Mouse (Mus musculus) midbrain, embryonic 15.5 days (tissue): ENCODE measurements around the gene Senp7. TPM values are rescaled to one million over a fixed set of nuclear protein-coding genes. Genes with fewer than 3 reads are reported as not detected.
"Not testable (repeated sequence)": the region's sequence is repeated elsewhere in the genome, so short reads cannot be mapped to it uniquely, and the experiment has no call there.

Experiments
- ATAC-seq: fragments of 200-750 bp; cut with Nextera tagmentation; replicated peaks from 2 replicates; pipeline ENCODE4 v1.8.0; 2017; ENCODE audit warnings: moderate TSS enrichment
- H3K27ac ChIP-seq: fragments of 300-500 bp; sonication (generic); 2 replicates; pipeline ENCODE4 v1.5.1; 2015; ENCODE audit warnings: mild to moderate bottlenecking, inconsistent platforms
- H3K27me3 ChIP-seq: fragments of 300-500 bp; sonication (generic); replicated peaks from 2 replicates; pipeline ENCODE4 v1.6.1; 2015; ENCODE audit warnings: inconsistent platforms
- H3K36me3 ChIP-seq: fragments of 300-500 bp; sonication (generic); replicated peaks from 2 replicates; pipeline ENCODE4 v1.6.1; 2015; ENCODE audit warnings: inconsistent platforms
- H3K4me1 ChIP-seq: fragments of 300-500 bp; sonication (generic); 2 replicates; pipeline ENCODE4 v1.6.1; 2015; ENCODE audit warnings: inconsistent platforms
- H3K4me2 ChIP-seq: fragments of 300-500 bp; sonication (generic); 2 replicates; pipeline ENCODE4 v1.6.1; 2015; ENCODE audit warnings: inconsistent platforms, mild to moderate bottlenecking, moderate library complexity
- H3K4me3 ChIP-seq: fragments of 300-500 bp; sonication (generic); 2 replicates; pipeline ENCODE4 v1.5.1; 2015; ENCODE audit warnings: mild to moderate bottlenecking, inconsistent platforms
- H3K9ac ChIP-seq: fragments of 300-500 bp; sonication (generic); 2 replicates; pipeline ENCODE4 v1.6.1; 2015; ENCODE audit warnings: mild to moderate bottlenecking, inconsistent platforms
- H3K9me3 ChIP-seq: fragments of 300-500 bp; sonication (generic); 2 replicates; pipeline ENCODE4 v1.6.1; 2016; ENCODE audit warnings: inconsistent platforms
- WGBS: fragments of 180-500 bp; shearing (Covaris S2); methylation state at CpG from one replicate; pipeline ENCODE4 v1.1.7; 2015; ENCODE audit warnings: mixed read lengths; 5-methylcytosine and 5-hydroxymethylcytosine counted together
- polyA plus RNA-seq: library from polyadenylated mRNA; unstranded; fragments of >200 nt; fragmentation: Nextera tagmentation; extraction: Ambion mirVana; gene quantifications from 2 replicates; pipeline ENCODE4 v1.2.1, GENCODE M21; 2015

Senp7 gene
- polyA plus RNA-seq: 59.0 and 59.3 TPM in 2 replicates

DNA sequence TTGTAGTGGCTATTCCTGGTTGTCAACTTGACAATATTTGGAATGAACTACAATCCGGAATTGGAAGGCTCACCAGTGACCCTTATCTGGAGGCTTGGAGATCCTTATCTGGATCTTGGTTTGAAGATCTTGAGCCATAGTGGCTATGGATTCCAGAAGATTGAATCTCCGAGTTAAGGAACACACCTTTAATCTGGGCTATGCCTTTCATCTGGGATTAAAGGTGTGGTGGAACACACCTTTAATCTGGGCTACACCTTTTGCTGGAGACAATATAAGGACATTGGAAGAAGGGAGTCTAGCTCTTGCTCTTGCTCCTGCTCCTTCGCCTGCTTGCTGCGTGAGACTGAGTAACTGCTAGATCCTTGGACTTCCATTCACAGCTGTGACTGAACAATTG is at the start of gene Senp7:
Gene Senp7 (plus strand): TSS at position 301 of the 400 bp plus-strand sequence.
- H3K9me3 ChIP-seq, H3K27ac ChIP-seq, H3K4me3 ChIP-seq, H3K4me1 ChIP-seq, H3K27me3 ChIP-seq, H3K4me2 ChIP-seq, H3K9ac ChIP-seq, H3K36me3 ChIP-seq, ATAC-seq: not testable (repeated sequence)
- no CpG with 5 or more reads among the region's 4 CpGs for WGBS

DNA sequence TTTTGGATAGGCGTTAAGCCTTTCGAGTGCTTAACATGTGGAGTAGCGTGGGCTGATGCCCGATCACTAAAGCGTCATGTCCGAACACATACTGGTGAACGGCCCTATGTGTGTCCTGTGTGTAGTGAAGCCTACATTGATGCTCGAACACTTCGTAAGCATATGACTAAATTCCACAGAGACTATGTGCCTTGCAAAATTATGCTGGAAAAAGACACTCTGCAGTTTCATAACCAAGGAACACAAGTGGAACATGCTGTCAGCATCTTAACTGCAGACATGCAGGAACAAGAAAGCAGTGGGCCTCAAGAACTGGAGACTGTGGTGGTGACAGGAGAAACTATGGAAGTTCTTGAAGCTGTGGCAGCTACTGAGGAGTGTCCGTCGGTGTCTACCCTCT is 41.3 kb upstream of the Senp7 start:
- 97% methylated on average over 11 of the region's 11 CpGs for WGBS
- H3K36me3 ChIP-seq: peaks cover 31% of the 10 kb centered on the region
- no peak overlapping the region for H3K9ac ChIP-seq
- no peak overlapping the region for H3K27ac ChIP-seq
- H3K4me3 ChIP-seq: no peak overlapping the region
- no peak for ATAC-seq
- no peaks in the 10 kb centered on the region for H3K4me1 ChIP-seq
- no peaks in the 10 kb centered on the region for H3K27me3 ChIP-seq
- H3K9me3 ChIP-seq: no peaks in the 10 kb centered on the region
- H3K4me2 ChIP-seq: no peak overlapping the region

DNA sequence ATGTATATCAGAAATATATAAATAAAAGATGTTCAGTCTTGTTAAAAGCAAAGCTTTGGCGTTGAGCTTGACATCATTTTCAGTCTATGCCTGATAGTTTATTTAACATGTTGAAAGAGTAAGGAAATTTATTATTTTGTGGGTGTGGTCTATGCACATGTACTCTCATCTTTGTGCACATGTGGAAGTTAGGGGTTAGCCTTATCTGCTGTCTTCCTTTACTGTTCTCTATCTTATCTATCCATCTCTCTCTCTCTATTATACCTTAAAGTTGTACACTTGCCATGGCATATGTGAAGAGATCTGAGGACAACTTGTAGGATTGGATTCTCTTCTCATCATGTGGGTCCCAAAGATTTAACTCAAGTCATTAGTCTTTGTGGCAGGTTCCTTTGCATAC is 39.3 kb upstream of the Senp7 start:
- H3K9me3 ChIP-seq: no peaks in the 10 kb centered on the region
- no peak overlapping the region for H3K4me3 ChIP-seq
- H3K27ac ChIP-seq: no peak overlapping the region
- H3K9ac ChIP-seq: no peak overlapping the region
- no peaks in the 10 kb centered on the region for H3K27me3 ChIP-seq
- H3K36me3 ChIP-seq: peaks cover 24% of the 10 kb centered on the region
- 98% methylated on average over 1 of the region's 1 CpGs for WGBS
- no peaks in the 10 kb centered on the region for H3K4me1 ChIP-seq
- no peak overlapping the region for H3K4me2 ChIP-seq
- ATAC-seq: no peak

DNA sequence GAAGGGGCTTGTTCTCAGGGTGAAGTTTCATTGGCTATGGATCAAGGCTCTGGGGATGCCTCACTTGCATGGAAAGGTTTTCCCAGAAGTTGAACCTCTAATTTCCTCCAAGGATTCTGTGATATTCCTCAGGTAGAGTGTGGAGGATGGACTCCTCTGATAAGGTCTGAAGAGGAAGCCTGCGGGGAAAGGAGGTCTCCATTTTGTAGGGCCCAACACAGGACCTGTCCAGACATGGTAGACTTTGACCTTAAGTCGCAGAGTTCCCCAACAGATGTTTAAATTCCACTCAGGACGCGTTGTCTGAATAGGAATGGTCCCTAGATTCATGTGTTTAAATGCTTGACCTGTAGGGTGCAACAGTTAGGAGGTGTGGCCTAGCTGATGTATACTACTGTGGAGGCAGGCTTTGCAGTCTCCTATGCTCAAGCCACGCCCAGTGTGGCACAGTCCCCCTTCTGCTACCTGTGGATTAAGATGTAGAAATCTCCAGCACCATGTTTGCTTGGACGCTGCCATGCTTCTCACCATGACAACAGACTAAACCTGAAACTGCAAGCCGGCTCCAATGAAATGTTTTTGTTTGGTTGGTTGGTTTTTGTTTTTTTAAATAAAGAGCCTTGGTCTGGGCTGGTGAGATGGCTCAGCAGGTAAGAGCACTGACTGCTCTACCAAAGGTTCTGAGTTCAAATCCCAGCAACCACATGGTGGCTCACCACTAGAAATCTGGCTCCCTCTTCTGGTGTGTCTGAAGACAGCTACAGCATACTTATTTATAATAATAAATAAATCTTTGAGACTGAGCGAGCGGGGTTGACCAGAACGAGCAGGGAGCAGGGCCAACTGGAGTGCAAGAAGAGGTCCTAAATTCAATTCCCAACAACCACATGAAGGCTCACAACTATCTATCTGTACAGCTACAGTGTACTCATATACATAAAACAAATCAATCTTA is 35.1 kb upstream of the Senp7 start:
- Histone ChIP-seq H3K4me2 (no peak overlapping the region), H3K9ac (no peak overlapping the region), H3K9me3 (no peaks in the 10 kb centered on the region), H3K27ac (no peak overlapping the region), H3K27me3 (no peaks in the 10 kb centered on the region), H3K4me1 (no peaks in the 10 kb centered on the region), H3K36me3 (peaks cover 10% of the 10 kb centered on the region), H3K4me3 (no peak overlapping the region)
- ATAC-seq: no peak; the same call in 1 of the 2 replicates
- 92% methylated on average over 10 of the region's 10 CpGs for WGBS

DNA sequence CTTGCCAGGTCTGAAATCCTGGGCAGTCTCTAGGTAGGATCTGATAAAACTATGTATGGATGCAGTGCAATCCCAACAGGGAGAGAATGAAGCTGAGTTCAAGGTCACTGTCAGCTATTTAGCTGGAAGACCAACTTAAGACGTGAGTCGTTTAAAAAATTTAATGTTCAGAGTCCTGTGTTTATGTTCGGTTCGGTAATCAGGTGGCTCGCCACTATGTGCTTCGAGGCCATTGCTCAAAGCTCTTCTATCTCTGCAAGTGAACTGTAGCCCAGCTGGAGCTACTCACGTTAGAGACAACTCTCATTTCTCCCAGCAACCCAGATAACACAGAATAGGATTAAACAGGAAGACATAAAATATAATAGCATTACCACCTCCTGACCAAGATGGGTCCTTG is 34.1 kb upstream of the Senp7 start:
- Histone ChIP-seq H3K4me3 (no peak overlapping the region), H3K9me3 (no peaks in the 10 kb centered on the region), H3K9ac (no peak overlapping the region), H3K27ac (no peak overlapping the region), H3K27me3 (no peaks in the 10 kb centered on the region), H3K4me2 (no peak overlapping the region), H3K36me3 (peaks cover 18% of the 10 kb centered on the region), H3K4me1 (no peaks in the 10 kb centered on the region)
- no peak for ATAC-seq
- 81% methylated on average over 7 of the region's 7 CpGs for WGBS

DNA sequence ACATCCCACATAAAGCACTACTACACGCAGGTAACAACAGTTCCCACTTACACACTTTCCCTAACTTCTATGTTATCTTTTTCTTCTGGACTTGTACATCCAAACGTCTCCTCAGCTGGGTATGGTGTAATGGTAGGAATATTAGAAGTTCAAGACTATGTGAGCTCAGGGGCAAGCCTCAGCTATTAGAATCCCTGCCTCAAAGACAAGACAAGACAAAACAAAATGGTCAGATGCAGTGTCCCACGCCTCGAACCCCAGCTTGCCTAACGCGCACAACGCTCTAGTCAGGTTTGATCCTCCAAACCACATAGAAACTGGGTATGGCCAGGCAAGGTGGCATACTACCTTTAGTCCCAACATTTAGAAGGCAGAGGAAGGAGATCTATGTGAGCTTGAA is 28.5 kb upstream of the Senp7 start:
- H3K9me3 ChIP-seq: no peaks in the 10 kb centered on the region
- H3K4me3 ChIP-seq: no peak overlapping the region
- no peaks in the 10 kb centered on the region for H3K27me3 ChIP-seq
- no peak for ATAC-seq
- no peak overlapping the region for H3K9ac ChIP-seq
- no peak overlapping the region for H3K27ac ChIP-seq
- no peak overlapping the region for H3K4me2 ChIP-seq
- 98% methylated on average over 7 of the region's 7 CpGs for WGBS
- H3K36me3 ChIP-seq: peaks cover 30% of the 10 kb centered on the region
- no peaks in the 10 kb centered on the region for H3K4me1 ChIP-seq

DNA sequence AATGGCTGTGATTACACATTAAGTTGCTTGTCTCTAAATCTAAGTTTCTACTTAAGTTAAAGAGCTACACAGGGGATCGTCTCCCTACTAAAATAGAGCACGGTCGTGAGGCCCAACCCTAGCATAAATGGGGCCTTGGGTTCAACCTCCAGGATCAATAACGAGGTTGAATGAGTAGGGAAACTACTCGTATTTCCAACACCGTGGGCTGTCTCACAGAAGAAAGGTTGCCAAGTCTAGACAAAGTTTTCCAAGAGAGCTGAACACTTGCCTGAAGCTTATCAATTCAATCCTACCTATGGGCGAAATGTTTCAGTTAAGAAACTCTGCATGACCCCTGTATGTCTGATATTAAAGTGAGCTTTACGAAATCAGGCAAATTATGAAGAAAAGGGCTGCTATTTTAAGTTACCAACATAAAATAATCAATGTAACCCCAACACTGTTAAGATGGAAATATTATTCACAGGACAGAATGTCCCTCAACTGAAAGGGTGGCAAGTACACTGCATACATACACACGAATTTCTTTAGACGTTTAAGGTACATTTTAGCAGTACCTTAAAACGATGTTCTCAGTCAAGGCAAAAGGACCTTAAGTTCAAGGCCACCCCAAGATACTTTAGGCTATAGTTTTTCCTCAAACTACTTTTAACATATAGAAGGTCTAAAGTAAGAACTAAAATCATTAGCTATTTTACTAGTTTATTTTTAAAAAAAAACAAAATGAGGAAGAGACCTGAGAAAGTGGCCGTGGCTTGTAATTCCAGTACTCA is 20.1 kb upstream of the Senp7 start:
- 49% methylated on average over 12 of the region's 12 CpGs for WGBS
- H3K27me3 ChIP-seq: no peaks in the 10 kb centered on the region
- ATAC-seq: no peak
- H3K4me1 ChIP-seq: peaks cover 30% of the 10 kb centered on the region
- H3K9me3 ChIP-seq: no peaks in the 10 kb centered on the region
- peak overlapping the region; percentile 99; the same call in 1 of the 2 replicates for H3K9ac ChIP-seq
- H3K4me2 ChIP-seq: peak overlapping the region; percentile 71
- peak overlapping the region; percentile 99 for H3K4me3 ChIP-seq
- no peak overlapping the region for H3K27ac ChIP-seq
- H3K36me3 ChIP-seq: peaks cover 8% of the 10 kb centered on the region; the same call in 1 of the 2 replicates

DNA sequence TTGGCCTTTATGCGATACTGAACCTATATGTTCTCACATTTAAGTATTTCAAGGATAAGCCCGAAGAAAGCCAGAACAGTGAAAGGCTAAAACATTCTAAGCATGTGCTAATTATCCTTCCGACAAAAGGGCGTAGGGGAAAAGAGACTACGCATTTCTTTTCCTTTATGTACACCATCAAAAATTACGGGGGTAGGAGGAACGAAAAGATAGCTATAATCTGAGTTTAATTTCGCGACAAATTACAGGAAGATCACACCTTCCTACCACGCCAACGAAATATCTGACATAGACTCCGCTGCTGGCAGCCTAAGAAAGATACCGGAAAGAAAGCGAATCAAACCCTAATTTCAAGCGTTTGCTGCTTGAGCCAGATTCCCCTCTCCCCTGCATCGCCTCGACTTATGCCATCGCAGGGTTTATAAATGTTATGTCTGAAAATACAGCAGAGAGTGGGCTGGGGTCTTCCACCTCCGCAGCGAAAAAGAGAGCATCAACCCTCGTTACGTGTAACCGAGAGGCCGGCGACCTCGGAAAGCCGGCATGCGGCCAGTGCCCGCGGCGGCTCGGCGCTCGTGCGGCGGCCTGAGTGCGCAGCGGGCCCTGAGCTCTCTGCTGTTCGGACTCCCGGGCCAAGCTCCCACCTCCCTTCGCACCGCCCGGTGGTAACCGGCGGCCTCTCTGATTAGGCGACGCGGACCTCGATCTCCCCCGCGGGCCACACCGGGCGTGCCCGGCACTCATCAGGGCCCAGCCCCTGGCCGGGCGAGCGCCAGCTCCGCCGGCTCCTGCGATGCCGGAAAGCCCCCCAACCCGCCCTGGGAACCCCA is 19.2 kb upstream of the Senp7 start:
- H3K4me2 ChIP-seq: peak overlapping the region; percentile 71
- H3K9ac ChIP-seq: peak overlapping the region; percentile 99
- under 1% methylated on average over 62 of the region's 62 CpGs for WGBS
- ATAC-seq: peak; percentile 90
- no peaks in the 10 kb centered on the region for H3K27me3 ChIP-seq
- H3K36me3 ChIP-seq: peaks cover 14% of the 10 kb centered on the region; the same call in 1 of the 2 replicates
- H3K4me3 ChIP-seq: peak overlapping the region; percentile 99
- peaks cover 30% of the 10 kb centered on the region for H3K4me1 ChIP-seq
- H3K9me3 ChIP-seq: no peaks in the 10 kb centered on the region
- peak overlapping the region; percentile 96 for H3K27ac ChIP-seq

DNA sequence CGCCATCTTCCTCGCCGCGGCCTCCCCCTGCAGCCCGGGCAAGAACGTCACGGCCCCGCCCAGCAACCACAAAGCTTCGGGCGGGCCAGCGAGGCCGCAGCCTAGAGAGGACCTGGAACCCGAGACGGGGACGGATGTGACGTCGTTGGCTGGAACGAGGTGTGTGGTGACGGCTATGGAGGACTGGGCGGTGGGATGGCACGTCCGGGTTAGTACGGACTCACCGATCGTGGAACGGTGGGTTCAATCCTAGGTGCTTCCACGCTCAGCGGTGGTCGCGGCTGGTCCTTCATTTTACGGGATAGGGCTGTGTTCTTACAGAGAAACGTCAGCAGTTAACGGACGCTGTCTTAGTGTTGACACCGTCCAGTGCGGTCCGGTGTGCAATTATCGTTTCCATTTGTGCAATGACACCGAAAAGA is 18.5 kb upstream of the Senp7 start, which contains the start of gene Pcnp:
Gene Pcnp (minus strand): TSS at position 79 of the 422 bp plus-strand sequence.
- Histone ChIP-seq H3K9me3 (no peaks in the 10 kb centered on the region), H3K4me3 (peak within 1 kb of the TSS; percentile 99), H3K27me3 (no peaks in the 10 kb centered on the region), H3K4me1 (peaks cover 30% of the 10 kb centered on the region), H3K36me3 (peaks cover 16% of the 10 kb centered on the region; the same call in 1 of the 2 replicates), H3K9ac (peak within 1 kb of the TSS; percentile 99), H3K27ac (peak within 1 kb of the TSS; percentile 96), H3K4me2 (peak within 1 kb of the TSS; percentile 71)
- under 1% methylated on average over 39 of the region's 39 CpGs for WGBS
- ATAC-seq: peak; percentile 100

DNA sequence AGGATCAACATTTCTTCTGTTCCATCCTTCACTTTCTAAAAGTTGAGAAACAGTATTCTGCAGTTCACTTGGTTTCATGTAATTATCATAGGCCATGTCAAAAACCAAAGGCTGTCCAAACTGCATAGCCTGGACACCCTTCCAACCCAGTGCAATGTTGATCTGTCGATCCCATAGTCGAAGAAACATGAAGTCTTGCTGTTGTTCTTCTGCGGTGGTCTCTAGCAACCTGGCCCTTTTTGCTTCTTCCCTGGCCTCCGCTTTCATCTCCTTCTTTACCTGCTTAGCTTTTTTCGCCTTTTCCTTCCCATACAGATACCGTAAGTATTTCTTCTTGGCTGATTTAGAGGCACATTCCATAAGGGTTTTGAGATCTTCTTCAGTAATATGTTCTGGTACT is 13.6 kb upstream of the Senp7 start:
- ATAC-seq: no peak
- peaks cover 32% of the 10 kb centered on the region for H3K4me1 ChIP-seq

DNA sequence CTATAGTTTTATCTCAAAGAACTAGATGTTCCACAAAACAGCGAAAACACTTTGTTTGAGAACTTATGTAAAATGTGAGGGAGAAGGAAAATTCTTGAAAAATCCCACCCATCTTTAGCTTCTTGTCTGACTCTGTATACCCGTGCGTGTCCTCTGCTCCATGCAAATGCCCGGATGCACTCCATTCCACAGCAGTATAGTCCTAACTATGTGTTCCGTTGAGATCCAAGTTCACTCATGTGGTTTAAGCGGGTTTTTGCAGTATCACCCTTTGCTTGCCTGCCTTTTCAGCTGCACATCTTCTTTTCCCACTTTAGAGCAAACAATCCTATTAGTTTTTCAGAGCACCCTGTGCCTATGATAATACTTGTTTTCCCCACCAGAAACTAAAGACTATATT is 11.6 kb upstream of the Senp7 start:
- H3K4me2 ChIP-seq: peak overlapping the region; percentile 56
- no peak overlapping the region for H3K27ac ChIP-seq
- H3K9me3 ChIP-seq: no peaks in the 10 kb centered on the region
- no peaks in the 10 kb centered on the region for H3K27me3 ChIP-seq
- peak overlapping the region; percentile 88; the same call in 1 of the 2 replicates for H3K9ac ChIP-seq
- peaks cover 21% of the 10 kb centered on the region for H3K4me1 ChIP-seq
- H3K4me3 ChIP-seq: peak overlapping the region; percentile 97
- H3K36me3 ChIP-seq: peaks cover 18% of the 10 kb centered on the region; the same call in 1 of the 2 replicates
- 64% methylated on average over 6 of the region's 6 CpGs for WGBS
- no peak for ATAC-seq

More for the DNA sequence above, 13.6 kb upstream of the Senp7 start:
- Histone ChIP-seq H3K4me3 (no peak overlapping the region), H3K27ac (no peak overlapping the region), H3K4me2 (no peak overlapping the region), H3K27me3 (no peaks in the 10 kb centered on the region), H3K36me3 (peaks cover 18% of the 10 kb centered on the region; the same call in 1 of the 2 replicates), H3K9ac (no peak overlapping the region), H3K9me3 (no peaks in the 10 kb centered on the region)
- 94% methylated on average over 6 of the region's 6 CpGs for WGBS
